Mouse (Mus musculus) olfactory bulb, adult 2 months (tissue): Measurements from ENCODE around the gene Efnb1.

Experiments used
- CTCF ChIP-seq: fragments of 200-500 bp; IDR thresholded peaks from 2 replicates; pipeline ENCODE4 v1.5.1; 2012; ENCODE audit warnings: low read depth, mild to moderate bottlenecking, low read length, moderate library complexity; ENCODE audit not compliant: insufficient read depth
- POLR2A ChIP-seq: fragments of 200-500 bp; IDR thresholded peaks from 2 replicates; pipeline ENCODE4 v1.6.1; 2012; ENCODE audit warnings: mild to moderate bottlenecking, low read depth, low read length, moderate library complexity; ENCODE audit not compliant: insufficient read depth

DNA sequence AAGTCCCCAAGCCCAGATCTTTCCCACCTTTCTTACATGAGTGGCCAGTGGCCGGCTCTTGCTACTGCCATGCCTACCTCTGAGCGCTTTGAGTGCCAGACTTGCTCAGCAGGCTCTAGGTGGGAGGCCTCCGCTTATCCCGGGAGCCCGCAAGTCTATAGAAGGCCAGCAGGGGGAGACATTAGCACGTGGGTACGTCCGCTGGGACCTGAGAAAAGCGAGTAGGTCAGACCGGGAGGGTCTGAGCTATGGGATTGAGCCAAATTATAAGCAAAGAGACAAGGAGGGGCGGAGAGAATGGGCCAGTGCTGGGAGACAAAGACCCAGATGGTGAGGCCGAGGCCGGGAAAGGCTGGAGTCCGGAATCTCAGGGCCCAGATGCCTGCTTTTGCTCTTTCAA, 1.0 kb upstream of the Efnb1 start:
- TF ChIP-seq CTCF (peak; percentile 82), POLR2A (no peak)
